Mouse (Mus musculus): ENCODE measurements at regions not wholly inside any gene's neighbourhood (a gene's known extent, or its start where the extent isn't known, plus 50 kb on each side); places are given as distances from the start of the nearest gene placed in this dataset.

GRCm38 (mm10) chr13:39226829-39227228 is 266.2 kb upstream of the Slc35b3 start:
- TF ChIP-seq CTCF (IDR thresholded peaks at IDR 0.05; ENCODE audit: control insufficient read depth, insufficient read depth, insufficient replicate concordance, low read depth, low read length) (no peak), POLR2A (IDR thresholded peaks at IDR 0.05; ENCODE audit: control insufficient read depth, low read depth, low read length) (no peak)

Measured in testis, adult 2 months (tissue).